Mouse (Mus musculus) spleen, postnatal 10 days (tissue): ENCODE data around the gene Phactr1.
"Not testable (repeated sequence)": the region's sequence is repeated elsewhere in the genome, so short reads cannot be mapped to it uniquely, and the experiment has no call there.

ENCODE experiments used
- DNase-seq, 2 experiments: peaks; one replicate each; pipeline ENCODE4 v3.0.0; 2021 to 2022; ENCODE audit warnings: low spot score in 2 of 2

Phactr1 gene

DNA sequence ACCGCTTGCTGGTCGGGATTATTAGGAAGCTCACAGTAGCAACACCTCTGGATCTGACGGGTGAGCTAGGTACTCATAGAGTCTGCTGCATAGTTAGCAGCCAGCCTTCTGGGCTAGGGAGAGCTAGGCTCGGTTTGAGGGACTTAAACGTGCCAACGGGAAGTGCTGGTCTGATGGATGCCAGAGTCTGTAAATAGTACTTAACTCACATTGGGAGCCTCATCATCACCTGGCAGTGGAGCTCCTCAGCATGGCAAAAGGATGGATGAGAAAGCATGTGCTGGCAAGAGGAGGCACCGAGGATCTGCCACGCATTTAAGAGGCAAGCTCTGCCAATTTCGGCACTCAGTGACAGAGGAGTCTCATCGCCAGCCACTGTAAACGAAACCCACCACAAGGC, 247.4 kb downstream of the Phactr1 start:
- DNase-seq = no peak

DNA sequence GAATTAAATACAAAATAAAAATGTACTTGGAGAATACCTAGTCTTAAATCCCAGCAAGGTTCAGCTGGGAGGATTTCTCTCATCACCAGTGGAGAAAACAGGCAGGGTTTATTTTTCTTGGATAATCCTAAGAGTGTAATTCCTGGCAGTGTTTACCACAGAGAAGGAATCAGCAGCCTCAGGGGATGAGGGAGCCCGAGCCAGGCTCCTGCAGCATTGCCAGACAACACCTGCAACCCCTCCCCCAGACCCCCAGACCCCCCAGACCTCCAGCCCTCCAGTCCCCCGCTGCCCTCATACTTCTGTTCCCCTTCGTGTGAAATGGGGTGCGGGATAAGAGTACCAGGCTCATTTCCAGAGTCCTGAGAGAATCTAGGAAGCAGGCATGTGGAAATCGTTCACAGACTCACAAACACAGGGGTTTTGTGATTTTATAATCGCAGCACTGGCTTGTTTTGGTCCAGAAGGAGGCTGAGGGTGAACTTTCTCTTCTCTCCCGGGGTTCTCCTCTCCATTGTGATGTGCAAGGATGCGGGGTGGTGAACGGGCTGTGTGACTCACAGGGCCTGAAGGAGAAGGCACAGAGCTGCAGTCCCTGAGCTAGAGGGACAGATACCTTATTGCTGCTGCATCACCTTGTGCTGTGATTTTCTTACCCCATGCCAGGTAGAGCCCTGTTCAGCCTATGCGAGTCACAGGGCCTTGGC, 249.3 kb downstream of the Phactr1 start:
- DNase-seq = no peak

DNA sequence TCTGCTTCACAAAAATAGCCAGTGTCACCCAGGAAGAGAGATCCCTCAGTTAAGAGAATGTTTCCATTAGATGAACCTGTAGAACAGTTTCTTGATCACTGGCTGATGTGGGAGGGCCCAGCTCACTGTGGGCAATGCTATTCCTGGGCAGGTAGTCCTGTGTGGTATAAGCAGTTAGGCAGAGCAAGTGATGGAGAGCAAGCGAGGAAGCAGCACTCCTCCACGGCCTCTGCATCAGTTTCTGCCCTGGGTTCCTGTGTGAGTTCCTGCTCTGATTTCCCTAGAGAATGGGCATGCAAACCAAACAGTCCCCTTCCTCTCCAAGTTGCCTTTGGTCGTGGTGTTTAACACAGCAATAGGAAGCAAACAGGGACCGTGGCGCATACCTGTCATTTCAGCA, 251.6 kb downstream of the Phactr1 start:
- no peak for DNase-seq

DNA sequence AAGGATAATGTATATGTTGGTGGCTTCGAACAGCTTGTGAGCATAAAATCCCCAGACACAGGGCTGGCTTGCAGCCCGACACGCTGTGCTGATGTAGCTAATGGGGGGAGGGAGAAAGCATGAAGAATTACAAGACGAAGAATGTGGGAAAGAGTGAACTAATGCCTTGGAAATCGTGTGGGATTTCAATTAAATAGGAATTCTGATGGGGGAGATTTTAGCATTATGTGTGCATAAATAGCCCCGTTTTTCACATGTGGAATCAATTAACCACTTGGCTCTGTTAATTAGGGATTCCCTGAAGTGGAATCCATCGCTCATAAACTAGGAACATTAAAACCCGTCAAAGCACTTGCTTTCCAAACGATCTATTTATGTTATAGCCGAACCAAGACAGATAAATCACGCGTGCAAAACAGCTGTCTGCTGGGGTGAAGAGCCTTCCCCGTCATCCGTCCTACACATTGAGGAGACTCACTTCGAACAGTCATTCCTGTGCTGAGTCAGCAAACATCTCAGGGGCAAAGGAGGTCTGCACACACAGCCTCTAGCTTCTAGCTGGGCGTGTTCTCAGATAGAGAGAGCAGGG, 254.2 kb downstream of the Phactr1 start:
- no peak for DNase-seq

DNA sequence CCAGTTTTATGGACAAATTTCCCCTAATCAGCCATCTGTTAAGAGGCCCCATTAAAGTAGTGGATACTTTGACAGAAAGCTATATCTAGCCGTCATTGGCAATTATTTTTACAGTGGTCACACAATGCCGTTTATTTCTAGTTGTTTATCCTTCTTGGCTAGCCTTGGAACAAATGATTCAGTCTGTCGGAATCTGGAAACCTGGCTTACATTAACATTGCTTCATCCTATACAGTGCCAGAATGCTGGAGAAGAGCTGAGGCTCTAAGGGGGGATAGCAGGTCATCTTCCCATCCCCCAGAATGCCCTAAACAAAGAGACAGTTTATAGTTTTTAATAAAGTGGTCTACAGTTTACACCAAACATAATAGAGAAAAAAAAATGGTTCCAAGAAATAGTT, 257.4 kb downstream of the Phactr1 start:
- DNase-seq = no peak

DNA sequence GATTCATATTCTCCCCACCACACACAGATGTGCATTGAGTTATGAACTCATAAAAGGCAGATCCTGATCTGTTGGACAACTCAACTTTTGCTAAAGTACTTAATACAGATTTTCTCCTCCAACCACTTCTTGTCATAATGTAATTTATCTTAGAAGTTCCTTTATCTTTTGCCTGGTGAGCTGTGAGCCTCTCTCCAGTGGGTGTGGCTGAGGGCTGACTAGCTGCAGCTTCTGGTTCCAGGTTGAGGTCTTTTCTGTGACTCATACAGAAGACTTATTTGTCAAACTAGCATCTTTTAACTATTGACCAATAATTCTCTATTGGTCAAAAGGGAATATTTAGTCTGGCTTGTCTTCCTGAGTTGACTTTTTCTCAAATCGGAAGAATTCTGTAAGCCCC, 257.9 kb downstream of the Phactr1 start:
- no peak for DNase-seq

DNA sequence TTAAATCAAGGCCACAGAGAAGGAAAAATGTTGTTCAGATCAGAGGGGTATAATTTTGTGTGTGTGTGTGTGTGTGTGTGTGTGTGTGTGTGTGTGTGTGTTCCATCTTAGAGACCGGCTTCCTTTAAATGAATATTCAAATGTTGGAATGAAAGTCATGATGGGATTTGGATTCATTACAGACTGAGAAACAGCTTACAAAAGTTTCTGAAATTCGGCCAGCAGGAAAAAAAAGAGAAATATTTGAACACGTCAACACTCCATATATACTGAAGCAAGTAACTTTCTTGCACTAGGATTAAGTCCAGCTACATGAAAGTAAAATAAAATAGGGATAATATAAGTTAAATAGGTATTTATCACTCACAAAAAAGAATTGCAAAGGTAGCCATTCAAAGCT, 259.8 kb downstream of the Phactr1 start:
- no peak for DNase-seq

DNA sequence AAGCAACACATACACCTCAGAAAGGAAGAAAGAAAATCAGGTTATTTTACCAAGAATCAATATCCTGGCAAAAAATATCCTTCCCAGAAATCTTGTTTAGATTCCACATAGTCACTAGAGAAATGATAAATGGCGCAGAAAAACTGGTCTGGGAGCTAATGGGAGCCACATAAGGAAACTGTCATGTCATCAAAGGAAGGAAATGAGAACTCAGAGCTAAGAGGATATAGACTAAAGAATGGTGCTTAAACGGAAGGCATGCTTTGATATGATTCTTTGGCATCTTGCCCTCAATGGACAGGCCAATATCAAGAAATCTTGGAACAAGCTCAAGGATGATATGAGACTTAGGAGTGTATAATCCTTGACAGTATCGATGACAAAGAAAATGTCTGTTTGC, 263.7 kb downstream of the Phactr1 start:
- DNase-seq = no peak

DNA sequence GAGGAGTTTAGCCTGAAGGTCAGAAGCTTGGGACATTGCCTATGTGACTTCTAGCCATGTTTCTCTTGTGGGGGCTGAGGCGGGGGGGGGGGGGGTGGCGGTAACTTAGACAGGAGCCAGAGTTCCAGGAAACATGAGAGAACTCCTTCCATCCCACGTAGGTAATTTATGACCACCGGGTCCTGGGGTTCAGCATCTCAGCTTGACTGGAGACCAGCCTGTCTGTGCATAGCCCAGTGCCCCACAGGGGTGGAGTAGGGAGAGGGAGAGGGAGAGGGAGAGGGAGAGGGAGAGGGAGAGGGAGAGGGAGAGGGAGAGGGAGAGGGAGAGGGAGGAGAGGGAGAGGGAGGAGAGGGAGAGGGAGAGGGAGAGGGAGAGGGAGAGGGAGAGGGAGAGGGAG, 264.8 kb downstream of the Phactr1 start:
- DNase-seq = not testable (repeated sequence)

DNA sequence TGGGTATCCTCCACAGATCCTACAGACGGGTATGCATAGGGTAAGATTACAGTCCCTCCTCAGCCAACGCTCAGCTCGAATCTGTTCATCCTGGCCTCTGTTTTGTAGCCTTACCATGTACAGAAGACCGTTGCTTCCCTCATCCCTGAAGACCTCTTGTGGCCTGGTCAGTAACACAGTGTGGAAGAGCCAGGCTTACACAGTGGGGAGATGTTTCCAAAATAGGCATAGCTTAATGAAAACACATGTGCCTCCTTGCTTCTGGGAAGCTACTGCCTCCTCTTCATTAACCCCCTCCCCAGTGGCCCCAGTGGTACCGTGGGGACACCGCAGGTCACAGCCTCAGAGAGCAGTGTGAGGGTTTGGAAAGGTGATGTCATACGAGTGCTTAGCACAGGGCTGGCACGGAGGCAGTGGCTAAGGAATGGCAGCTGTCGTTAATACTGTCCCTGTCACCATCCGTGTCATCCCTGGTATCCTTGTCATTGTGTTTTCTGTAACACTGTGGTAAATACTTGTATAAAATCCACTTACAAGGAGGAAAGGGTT, 268.4 kb downstream of the Phactr1 start:
- no peak for DNase-seq

DNA sequence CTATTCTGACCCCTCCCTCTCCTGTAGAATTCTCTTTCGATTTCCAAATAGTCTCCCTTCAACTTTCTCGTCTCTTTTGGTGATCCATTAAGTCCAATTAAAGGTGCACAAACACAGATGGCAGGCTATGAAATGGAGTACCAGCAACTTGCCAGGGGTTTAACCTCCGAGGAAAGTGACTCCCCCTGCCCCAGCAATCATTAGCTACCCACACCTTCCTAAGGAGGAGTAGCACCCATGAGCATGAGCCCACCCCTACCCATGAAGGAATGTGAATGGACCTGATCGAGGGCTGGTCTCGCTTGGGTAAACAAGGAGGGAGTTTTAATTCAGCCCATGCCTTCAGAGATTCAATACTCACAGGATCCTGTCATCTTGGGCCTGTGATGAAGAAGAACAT, 268.9 kb downstream of the Phactr1 start:
- no peak for DNase-seq

DNA sequence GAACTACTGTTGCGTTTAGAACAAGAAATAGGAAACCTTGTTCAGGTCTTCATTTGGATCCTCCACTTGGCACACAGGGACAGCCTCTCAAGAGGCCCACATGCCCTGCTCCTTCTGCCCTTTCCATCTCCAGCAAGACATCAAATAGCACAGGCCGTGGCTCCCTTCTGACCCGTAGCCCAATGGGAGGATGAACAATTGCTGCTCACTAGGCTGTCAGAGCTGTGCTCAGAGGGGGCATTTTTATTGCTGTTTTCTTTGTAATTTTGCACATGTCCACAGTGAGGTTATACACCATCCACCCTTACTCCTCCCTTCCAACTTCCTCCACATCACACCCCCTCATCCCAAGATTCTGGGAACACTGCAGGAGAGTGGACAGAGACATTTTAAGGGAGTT, 269.6 kb downstream of the Phactr1 start:
- no peak for DNase-seq

DNA sequence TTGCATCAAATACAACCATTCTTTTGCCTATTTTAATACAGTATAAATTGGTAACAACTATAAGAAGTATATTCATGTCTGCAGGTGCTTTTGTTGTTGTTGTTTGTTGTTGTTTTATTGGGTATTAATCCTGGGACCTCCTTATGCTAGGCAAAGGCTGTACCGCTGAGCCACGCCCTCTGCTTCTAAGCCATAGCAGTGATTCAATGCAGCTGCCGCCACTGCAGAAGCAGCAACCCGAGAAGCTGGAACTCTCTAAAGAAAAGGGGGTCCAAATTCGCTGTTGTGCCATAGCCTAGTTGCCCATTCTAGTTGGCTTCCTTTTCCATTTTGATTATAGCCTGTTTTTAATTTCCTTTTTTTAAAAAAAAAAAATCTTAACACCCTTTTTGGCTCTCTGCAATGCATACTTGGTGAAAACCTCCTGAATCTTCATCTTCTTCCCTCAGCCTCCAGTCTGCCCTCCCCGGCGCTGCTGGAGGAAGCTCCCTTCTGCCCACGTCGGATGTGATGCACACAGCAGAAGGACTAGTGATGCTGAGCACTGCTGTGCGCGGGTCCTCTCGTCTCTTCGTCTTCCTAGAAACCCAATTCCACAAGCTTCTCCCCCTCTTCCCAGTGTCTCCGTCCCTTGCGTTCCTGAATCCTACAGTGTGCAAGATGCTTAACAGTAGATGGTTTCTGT, 271.8 kb downstream of the Phactr1 start:
- no peak for DNase-seq

DNA sequence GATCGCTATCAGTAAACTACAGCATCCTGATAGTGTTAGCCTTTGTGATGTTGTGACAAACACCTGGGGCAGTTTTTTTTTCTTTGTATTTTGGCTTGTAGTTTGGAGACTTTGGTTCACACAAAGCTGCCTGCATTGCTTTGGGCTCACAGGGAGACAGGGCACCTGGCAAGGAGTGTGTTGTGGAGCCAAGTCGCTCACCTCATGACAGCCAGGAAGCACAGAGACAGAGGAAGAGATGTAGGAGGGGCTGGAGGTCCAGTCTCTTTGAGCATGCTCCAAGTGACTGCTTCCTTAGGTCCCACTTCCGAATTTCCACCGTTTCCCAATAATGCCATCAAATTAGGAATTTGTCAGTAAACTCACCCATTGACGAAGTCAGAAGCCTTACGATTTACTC, 272.6 kb downstream of the Phactr1 start:
- DNase-seq = no peak

DNA sequence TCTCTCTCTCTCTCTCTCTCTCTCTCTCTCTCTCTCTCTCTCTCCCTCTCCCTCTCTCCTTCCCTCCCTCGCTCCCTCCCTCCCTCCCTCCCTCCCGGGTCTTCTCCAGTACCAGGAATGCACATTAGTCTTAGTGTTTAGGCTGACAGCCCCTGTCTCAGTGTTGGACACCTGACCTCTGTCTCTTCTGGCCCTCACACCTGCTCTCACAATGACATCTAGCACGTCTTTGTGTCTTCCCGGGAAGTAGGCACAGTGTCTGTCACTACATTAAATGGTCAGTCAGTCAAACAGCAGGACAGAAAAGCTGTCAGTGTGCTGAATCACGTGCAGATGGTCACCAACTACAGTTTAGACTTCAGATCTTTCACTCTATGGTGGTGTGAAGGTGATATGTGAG, 273.7 kb downstream of the Phactr1 start:
- no peak for DNase-seq

DNA sequence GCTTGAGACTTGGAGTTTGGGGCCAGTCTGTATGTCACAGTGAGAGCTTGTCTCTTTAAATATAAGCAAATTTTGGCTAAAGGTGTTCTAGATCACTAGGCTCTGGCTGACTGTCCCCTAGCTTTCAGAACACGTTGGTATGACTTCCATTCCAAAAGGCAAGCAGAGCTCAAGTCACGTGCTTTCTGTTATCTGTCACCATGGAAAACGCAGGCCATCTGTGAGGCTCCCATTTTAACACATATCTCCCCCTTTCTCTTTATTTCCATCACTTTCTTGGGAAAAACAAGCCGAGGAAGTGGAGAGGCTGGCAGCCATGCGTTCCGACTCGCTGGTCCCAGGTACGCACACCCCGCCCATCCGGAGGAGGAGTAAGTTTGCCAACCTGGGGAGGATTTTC, 275.9 kb downstream of the Phactr1 start:
- DNase-seq = no peak

DNA sequence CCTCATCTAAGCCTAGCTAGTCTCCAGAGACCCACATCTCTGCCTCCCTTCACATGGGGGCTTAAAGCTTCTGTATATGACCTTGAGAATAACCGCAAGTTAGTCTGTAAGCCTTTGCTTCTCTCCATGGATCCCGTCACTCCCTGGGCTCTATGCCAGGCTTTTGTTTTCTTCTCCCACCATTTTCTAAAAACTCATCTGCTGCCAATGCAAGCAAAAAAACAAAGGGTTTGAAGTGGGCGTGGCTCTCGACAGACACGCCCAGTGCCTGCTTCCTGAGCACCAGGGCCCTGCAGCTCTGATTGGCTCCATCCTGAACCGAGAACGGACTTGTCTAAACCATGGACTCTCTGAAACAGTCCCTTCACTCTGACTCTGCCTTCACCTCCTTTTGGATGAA, 277.4 kb downstream of the Phactr1 start:
- no peak for DNase-seq

DNA sequence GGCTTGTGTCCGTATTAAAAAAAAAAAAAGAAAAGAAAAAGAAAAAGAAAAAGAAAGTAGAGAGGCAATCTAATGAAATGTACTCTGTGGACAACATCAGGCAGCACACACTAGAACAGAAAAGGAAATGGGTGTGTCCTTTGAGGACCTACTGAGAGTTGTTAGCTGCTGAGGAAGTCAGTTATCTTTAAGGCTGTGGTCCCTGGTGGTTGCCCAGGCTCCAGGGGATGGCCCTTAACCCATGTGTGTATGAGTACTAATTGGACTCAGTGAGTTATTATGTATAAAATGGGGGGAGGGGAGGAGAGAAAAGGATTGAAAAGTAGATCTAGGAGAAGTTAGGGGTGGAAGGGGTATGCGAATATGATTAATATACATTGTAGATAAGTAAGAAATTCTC, 278.4 kb downstream of the Phactr1 start:
- no peak for DNase-seq

DNA sequence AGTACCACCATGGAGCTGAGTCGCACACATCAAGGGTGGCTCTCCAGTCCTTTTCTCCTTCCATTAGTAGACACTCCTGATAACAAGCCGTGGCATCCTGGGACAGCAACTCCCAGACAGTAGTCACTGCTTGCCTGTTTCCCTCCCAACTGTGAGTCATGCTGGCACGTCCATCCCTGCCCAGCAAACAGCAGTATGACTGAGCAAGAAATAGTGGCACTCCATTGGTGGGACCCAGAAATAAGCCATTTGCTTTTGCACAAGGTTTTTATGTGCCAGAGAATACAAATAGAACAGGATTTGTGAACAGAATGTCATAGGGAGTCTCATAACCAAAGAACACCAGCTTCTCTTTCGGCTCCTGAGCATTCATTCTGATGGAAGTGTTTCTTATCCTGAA, 281.1 kb downstream of the Phactr1 start:
- DNase-seq = no peak

DNA sequence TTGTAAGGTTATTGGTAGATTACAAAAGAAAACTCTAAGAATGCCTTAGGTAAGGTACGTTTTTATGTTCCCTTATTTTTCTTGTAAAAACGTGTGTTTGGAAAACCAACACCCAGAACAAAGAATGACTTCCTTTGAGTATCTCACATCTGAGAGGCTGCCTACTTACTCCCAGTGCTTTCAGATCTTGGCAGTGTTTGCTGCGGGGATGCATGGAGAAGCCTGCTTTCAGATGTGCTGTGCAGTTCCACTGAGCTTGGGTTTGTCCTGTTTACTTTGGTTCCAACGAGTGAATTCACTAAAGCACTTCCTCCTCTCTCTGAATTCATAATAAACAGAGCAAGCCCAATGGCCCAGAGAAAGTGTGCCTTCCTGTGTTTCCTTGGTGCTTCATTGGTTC, 288.1 kb downstream of the Phactr1 start:
- no peak for DNase-seq

DNA sequence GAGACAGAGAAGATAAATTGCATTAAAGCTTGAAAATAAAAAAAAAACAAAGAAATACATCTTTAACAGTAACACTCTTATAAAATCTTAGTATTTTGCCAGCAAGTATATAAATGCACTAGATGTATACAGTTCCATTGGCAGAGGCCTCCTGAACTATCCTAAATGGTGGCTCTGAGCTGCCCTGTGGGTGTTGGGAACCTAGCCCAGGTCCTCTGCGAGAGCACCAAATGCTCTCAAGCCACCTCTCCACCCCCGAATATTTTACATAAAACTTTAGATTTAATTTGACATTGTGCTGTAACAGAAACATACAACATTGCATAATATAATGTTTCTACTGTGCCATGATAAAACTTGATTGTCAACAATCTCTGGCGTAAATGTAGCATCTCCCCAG, 293.1 kb downstream of the Phactr1 start:
- DNase-seq = no peak

DNA sequence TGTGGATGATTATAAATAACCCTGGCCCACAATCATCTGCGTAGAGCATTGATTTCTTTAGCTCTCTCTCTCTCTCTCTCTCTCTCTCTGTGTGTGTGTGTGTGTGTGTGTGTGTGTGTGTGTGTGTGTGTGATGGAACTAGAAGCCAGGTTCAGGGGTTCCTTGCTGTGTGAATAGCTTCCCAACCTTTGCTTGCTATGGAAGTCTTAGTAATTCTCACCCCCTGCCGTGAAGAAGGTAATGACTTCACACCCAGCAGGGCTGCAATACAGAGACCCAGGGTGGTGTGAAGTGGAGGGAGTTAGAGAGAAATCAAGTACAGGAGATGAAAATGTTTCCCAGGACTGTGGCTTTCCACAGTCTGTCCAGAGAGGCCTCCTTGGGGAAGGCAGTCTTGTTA, 293.5 kb downstream of the Phactr1 start:
- DNase-seq = no peak

DNA sequence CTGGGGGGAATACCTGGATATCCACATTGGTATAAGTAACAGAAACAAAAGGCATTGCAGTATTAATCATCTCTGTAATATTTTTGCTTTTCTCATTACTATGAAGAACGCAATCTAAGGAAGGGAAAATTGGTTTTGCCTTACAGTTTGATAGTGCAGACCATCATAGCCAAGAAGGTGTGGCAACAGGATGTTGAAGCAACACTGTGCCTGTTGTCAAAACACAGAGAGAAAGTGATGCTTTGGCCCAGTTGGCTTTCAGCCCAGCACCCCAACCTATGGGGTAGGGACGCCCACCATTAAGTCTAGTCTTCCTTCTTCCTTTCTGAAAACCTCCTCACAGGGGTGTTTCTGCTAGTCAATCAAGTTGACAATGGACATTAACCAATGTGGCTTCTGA, 294.1 kb downstream of the Phactr1 start:
- DNase-seq = no peak
